Mouse (Mus musculus) limb, embryonic 11.5 days (tissue): ENCODE measurements at regions not wholly inside any gene's neighbourhood (a gene's known extent, or its start where the extent isn't known, plus 50 kb on each side); places are given as distances from the start of the nearest gene placed in this dataset.

Source experiments
- ATAC-seq: fragments of 200-750 bp; cut with Nextera tagmentation; 2 replicates; pipeline ENCODE4 v1.8.0; 2017; ENCODE audit warnings: low read depth; ENCODE audit not compliant: insufficient number of reproducible peaks, low FRiP score, low TSS enrichment
- DNase-seq: peaks from one replicate; pipeline ENCODE4 v3.0.0-alpha.2; 2015; ENCODE audit warnings: low spot score
- H3K27ac ChIP-seq: fragments of 300-500 bp; sonication (generic); replicated peaks from 2 replicates; pipeline ENCODE4 v1.5.1; 2014; ENCODE audit warnings: low read depth, mild to moderate bottlenecking, low read length
- H3K27me3 ChIP-seq: fragments of 300-500 bp; sonication (generic); 2 replicates; pipeline ENCODE4 v1.6.1; 2014; ENCODE audit warnings: mild to moderate bottlenecking, low read length, mixed read lengths; ENCODE audit not compliant: control insufficient read depth, insufficient read depth
- H3K36me3 ChIP-seq: fragments of 300-500 bp; sonication (generic); 2 replicates; pipeline ENCODE4 v1.6.1; 2014; ENCODE audit warnings: mild to moderate bottlenecking, low read length, moderate library complexity, mixed read lengths; ENCODE audit not compliant: control insufficient read depth, insufficient read depth
- H3K4me1 ChIP-seq: fragments of 300-500 bp; sonication (generic); 2 replicates; pipeline ENCODE4 v1.6.1; 2014; ENCODE audit warnings: low read length, mixed read lengths; ENCODE audit not compliant: control insufficient read depth, insufficient read depth
- H3K4me2 ChIP-seq: fragments of 300-500 bp; sonication (generic); 2 replicates; pipeline ENCODE4 v1.6.1; 2014; ENCODE audit warnings: low read depth, mild to moderate bottlenecking, moderate library complexity; ENCODE audit not compliant: severe bottlenecking
- H3K4me3 ChIP-seq: fragments of 300-500 bp; sonication (generic); 2 replicates; pipeline ENCODE4 v1.5.1; 2014; ENCODE audit warnings: low read depth, low read length
- H3K9ac ChIP-seq: fragments of 300-500 bp; sonication (generic); 2 replicates; pipeline ENCODE4 v1.6.1; 2014; ENCODE audit warnings: mild to moderate bottlenecking, low read length
- H3K9me3 ChIP-seq: fragments of 300-500 bp; sonication (generic); 2 replicates; pipeline ENCODE4 v1.6.1; 2016; ENCODE audit warnings: low read length; ENCODE audit not compliant: control insufficient read depth
- WGBS: fragments of 180-500 bp; shearing (Covaris S2); extraction: QIAGEN DNeasy Blood & Tissue Kit; methylation state at CpG from one replicate; pipeline ENCODE4 v1.1.7; 2014; 5-methylcytosine and 5-hydroxymethylcytosine counted together

DNA sequence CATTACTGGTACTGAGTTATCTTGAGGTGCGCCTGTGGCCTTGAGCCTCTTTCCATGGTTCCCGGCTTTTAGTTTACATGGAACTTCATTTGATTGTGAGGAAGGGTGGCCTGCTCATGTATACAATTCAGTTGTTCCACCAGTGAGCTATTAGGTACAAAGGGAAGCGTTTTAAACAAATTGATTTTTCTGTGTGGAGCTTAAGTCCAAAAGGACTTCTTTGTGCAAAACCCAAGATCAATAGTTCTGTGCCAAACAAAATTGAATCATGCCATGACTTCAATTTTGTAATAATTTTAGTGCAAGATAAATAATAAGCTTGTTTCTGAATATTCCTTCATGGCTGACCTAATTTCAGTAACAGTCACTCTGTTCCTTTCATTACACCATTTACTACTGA is 674.3 kb upstream of the Adgrl2 start:
- 90% methylated on average over 3 of the region's 3 CpGs for WGBS
- DNase-seq (no peak), ATAC-seq (no peak)
- no peak overlapping the region for H3K4me2 ChIP-seq
- H3K27ac ChIP-seq = no peak overlapping the region
- no peaks in the 10 kb centered on the region for H3K36me3 ChIP-seq
- H3K9ac ChIP-seq = no peak overlapping the region
- no peaks in the 10 kb centered on the region for H3K4me1 ChIP-seq
- H3K27me3 ChIP-seq = no peaks in the 10 kb centered on the region
- no peaks in the 10 kb centered on the region for H3K9me3 ChIP-seq
- no peak overlapping the region for H3K4me3 ChIP-seq

DNA sequence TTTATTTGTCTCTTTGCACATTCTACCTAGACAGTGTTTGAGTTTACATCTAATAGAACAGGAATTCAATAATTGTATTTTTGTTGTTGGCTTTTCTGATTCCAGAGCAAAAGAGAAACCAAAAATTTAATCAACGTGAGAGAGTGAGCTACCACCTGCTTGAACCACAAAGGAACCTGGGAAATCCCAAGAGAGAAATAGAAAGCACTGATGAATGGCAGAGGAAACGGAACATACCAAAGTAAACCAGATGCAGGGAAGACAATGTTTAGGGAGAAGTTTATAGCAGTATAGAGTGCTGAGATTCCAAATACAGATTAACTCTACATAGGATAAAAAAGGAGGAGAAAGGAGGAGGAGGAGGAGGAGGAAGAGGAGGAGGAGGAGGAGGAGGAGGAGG is 648.0 kb upstream of the Adgrl2 start:
- no peaks in the 10 kb centered on the region for H3K9me3 ChIP-seq
- H3K27me3 ChIP-seq = no peaks in the 10 kb centered on the region
- no peaks in the 10 kb centered on the region for H3K36me3 ChIP-seq
- H3K4me2 ChIP-seq = no peak overlapping the region
- H3K9ac ChIP-seq = no peak overlapping the region
- no peak overlapping the region for H3K27ac ChIP-seq
- no peaks in the 10 kb centered on the region for H3K4me1 ChIP-seq
- ATAC-seq (no peak), DNase-seq (no peak)
- WGBS = 66% methylated on average over 2 of the region's 2 CpGs
- H3K4me3 ChIP-seq = no peak overlapping the region

DNA sequence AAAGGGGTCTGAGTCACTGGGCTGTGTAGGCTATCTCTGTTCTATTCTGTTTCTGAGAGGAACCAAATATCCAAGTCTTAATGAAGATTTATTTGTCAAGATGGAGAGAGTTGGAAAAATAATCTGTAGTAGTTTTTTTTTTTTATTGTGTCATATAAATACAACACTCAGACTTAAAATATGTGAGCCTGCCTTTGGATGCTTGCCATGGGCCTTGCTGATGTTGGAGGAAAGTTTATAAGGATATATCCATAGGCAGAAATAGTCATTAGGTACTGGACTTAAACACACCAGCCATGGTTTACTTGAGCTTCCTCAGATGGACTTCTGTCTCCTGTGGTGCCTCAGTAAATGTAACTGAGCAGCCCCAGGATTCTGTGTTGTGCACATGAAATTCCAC is 635.8 kb upstream of the Adgrl2 start:
- no peak for DNase-seq
- no peaks in the 10 kb centered on the region for H3K9me3 ChIP-seq

DNA sequence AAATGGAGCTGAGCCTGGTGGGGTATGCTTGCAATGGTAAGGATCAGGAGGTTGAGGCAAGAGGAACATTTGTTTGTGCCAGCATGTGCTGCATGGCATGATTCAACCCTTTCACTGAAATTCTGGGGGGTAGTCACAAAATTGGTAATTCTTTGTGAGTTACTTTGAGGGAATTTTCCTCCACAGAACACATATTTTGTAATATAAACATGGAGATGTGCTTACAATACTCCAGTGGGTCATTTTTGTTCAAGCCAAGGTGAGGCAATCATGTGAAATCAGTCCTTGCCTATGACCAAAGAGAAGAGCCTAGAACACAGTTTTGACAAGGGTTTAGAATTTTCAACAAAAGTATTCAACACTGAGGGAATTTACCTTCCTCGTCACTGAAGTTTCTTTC is 635.1 kb upstream of the Adgrl2 start:
- Histone ChIP-seq H3K36me3 (no peaks in the 10 kb centered on the region), H3K9me3 (no peaks in the 10 kb centered on the region), H3K27ac (no peak overlapping the region), H3K27me3 (no peaks in the 10 kb centered on the region), H3K4me2 (no peak overlapping the region), H3K9ac (no peak overlapping the region), H3K4me1 (no peaks in the 10 kb centered on the region), H3K4me3 (no peak overlapping the region)
- ATAC-seq (no peak), DNase-seq (no peak)
- WGBS = 95% methylated on average over 1 of the region's 1 CpGs

More for the DNA sequence above, 635.8 kb upstream of the Adgrl2 start:
- H3K27me3 ChIP-seq = no peaks in the 10 kb centered on the region
- no peaks in the 10 kb centered on the region for H3K36me3 ChIP-seq
- H3K4me1 ChIP-seq = no peaks in the 10 kb centered on the region
- H3K4me3 ChIP-seq = no peak overlapping the region
- H3K9ac ChIP-seq = no peak overlapping the region
- no peak for ATAC-seq
- H3K4me2 ChIP-seq = no peak overlapping the region
- H3K27ac ChIP-seq = no peak overlapping the region

DNA sequence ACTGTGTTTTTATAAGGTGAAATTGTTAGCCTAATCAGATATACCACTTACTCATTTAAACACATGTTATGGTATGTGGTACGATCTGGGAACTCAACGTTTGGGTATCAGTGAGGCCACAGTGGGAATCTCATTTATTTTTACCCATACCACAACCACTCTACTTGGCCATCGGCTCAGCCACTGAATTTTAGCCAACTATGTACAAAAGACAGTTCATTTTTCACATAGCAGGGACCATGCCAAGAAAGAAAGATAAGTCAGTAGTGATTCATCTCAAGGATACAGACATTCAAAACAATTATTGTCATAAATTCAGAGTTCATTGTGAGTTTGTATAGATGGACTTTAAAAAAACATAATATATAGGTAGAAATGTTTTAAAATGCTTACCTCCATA is 634.7 kb upstream of the Adgrl2 start:
- H3K9me3 ChIP-seq = no peaks in the 10 kb centered on the region
- DNase-seq (no peak), ATAC-seq (no peak)
- H3K27me3 ChIP-seq = no peaks in the 10 kb centered on the region
- no peaks in the 10 kb centered on the region for H3K4me1 ChIP-seq
- WGBS = 88% methylated on average over 3 of the region's 3 CpGs
- H3K36me3 ChIP-seq = no peaks in the 10 kb centered on the region
- H3K4me3 ChIP-seq = no peak overlapping the region
- H3K4me2 ChIP-seq = no peak overlapping the region
- no peak overlapping the region for H3K9ac ChIP-seq
- H3K27ac ChIP-seq = no peak overlapping the region

DNA sequence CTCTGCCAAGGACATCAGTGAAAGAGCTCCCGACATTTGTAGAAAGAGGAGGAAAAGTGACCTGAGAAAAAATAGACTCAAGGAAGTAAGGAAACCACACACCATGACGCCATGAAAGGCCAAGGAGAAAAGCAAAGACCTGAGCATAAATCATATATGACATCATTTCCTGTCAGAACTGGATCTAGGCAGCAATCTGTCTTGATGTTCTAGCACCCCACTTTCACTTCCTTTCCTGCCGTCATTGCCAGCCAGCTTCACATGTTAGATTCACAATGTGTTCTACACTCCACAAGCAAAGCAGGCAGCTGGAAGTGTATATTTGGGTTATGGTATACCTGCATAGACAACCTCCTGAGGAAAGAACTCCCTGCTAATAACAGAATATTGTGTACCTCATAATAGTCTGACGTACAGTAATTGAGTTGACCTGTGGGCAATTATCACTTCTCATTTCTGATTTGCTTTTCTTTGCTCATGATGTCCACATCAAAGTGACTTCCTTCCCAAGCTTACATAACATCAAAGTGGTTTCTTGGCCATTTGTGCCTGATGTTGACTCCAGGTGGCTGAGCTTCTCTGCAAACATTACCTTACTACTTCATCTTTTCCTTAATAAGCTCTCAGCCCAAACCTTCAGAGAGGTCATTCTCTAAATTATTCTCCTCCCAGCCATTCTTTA is 633.6 kb upstream of the Adgrl2 start:
- Histone ChIP-seq H3K4me3 (no peak overlapping the region), H3K27me3 (no peaks in the 10 kb centered on the region), H3K9me3 (no peaks in the 10 kb centered on the region), H3K36me3 (no peaks in the 10 kb centered on the region), H3K4me2 (no peak overlapping the region), H3K27ac (no peak overlapping the region), H3K9ac (no peak overlapping the region), H3K4me1 (no peaks in the 10 kb centered on the region)
- WGBS = 71% methylated on average over 4 of the region's 4 CpGs
- ATAC-seq = no peak
- no peak for DNase-seq

DNA sequence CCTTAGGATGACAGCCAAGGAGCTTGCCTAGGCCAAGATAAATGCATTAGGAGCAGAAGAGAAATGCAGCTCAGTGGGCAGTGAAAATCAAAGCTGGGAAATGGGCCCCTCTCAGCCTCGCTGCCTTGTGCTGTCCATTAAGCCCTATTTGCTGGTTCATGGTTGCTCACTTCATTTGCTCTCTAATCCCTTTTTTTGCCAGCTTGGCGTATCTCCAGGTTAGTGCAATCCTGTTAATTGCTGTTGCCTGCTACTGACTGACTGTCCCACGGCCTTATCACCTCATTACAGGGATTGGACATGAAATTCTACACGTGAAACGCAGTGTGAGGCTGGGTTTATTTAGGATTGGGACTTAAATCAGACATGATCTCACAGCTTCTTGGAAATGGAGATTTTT is 613.5 kb upstream of the Adgrl2 start:
- WGBS = 63% methylated on average over 5 of the region's 5 CpGs
- ATAC-seq (no peak), DNase-seq (no peak)
- H3K4me1 ChIP-seq = no peaks in the 10 kb centered on the region
- no peak overlapping the region for H3K9ac ChIP-seq
- H3K9me3 ChIP-seq = no peaks in the 10 kb centered on the region
- H3K4me3 ChIP-seq = no peak overlapping the region
- no peak overlapping the region for H3K4me2 ChIP-seq
- no peak overlapping the region for H3K27ac ChIP-seq
- no peaks in the 10 kb centered on the region for H3K27me3 ChIP-seq
- no peaks in the 10 kb centered on the region for H3K36me3 ChIP-seq

DNA sequence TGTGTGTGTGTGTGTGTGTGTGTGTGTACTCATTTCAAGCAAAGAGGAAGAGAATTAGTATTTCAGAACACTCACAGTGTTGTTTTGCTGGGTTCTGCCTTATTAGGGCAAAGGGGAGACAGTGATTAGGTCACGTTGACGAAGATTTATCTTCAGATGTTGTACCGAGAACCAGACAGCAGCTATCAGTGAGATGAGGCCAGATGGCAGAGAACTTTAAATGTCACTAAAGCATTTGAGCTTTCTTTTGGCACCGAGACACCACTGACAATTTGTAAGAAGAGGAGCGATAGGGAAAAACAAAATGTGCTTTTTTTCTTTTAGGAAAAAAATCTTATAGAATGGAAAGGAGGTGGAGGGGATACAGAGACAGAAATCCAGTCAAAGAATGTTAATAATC is 610.9 kb upstream of the Adgrl2 start:
- Histone ChIP-seq H3K36me3 (no peaks in the 10 kb centered on the region), H3K9me3 (no peaks in the 10 kb centered on the region), H3K27me3 (no peaks in the 10 kb centered on the region), H3K4me1 (no peaks in the 10 kb centered on the region), H3K27ac (no peak overlapping the region), H3K4me2 (no peak overlapping the region), H3K4me3 (no peak overlapping the region), H3K9ac (no peak overlapping the region)
- ATAC-seq (no peak), DNase-seq (no peak)
- WGBS = 44% methylated on average over 5 of the region's 5 CpGs

DNA sequence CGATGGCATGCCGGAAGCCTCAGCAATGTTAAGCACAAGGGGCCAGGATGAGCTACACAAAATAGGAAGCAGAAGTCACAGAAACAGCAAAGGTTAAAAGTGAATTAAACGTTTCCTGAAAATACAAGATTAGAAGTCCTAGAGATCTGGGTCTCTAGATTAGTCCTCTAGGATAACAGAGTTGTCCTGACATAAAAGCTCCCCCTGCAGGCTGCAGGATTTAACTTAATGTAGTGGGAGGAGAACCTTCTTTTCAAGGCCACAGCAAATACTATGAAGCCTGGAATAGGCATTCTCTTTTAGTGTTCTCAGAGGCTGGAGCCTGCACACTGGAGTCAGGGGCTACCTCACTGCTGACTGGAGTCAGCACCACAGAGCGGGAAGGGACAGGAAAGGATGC is 604.1 kb upstream of the Adgrl2 start:
- ATAC-seq = no peak
- no peaks in the 10 kb centered on the region for H3K36me3 ChIP-seq
- no peaks in the 10 kb centered on the region for H3K4me1 ChIP-seq
- H3K4me2 ChIP-seq = no peak overlapping the region
- no peaks in the 10 kb centered on the region for H3K27me3 ChIP-seq
- H3K9ac ChIP-seq = no peak overlapping the region
- no peak overlapping the region for H3K27ac ChIP-seq
- no peak for DNase-seq
- H3K4me3 ChIP-seq = no peak overlapping the region
- no peaks in the 10 kb centered on the region for H3K9me3 ChIP-seq
- WGBS = 76% methylated on average over 4 of the region's 4 CpGs
